Mouse (Mus musculus): ENCODE measurements around the gene Dot1l.

DNA sequence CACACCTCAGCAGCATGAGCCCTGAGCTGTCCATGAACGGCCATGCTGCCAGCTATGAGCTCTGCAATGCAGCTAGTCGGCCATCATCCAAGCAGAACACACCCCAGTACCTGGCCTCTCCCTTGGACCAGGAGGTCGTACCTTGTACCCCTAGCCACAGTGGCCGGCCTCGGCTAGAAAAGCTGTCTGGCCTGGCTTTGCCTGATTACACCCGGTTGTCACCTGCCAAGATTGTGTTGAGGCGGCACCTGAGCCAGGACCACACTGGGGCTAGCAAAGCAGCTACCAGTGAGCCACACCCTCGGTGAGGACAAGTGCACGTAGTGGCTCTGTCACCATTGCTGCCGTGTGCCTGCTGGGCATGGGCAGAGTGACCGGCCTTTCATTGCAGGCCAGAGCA is 31.0 kb downstream of the Dot1l start:
- no peak for TF ChIP-seq CTCF (IDR thresholded peaks at IDR 0.05; ENCODE audit: borderline replicate concordance, insufficient read depth, low read length)
- TF ChIP-seq POLR2A (IDR thresholded peaks at IDR 0.05; ENCODE audit: low read depth, low read length) = no peak

Data from embryonic fibroblast, embryonic 13.5 days (primary cell).